Mouse (Mus musculus): ENCODE measurements around the gene 2010111I01Rik.
"Not testable (repeated sequence)": the region's sequence is repeated elsewhere in the genome, so short reads cannot be mapped to it uniquely, and the experiment has no call there.

Gene 2010111I01Rik

DNA sequence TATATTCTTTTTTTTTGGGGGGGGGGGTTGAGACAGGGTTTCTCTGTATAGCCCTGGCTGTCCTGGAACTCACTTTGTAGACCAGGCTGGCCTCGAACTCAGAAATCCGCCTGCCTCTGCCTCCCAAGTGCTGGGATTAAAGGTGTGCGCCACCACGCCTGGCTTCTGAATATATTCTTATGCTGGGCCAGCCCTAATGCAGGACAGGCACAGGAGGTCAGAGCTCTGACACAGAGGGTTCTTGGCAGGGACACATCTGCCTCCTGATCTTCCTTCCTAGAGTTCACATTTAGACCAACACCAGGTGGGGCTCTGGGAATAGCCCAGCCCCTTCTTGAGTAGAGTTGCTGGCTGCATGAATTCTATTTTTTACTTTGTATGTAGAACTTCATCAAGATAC is 350.4 kb downstream of the 2010111I01Rik start:
- DNase-seq (ENCODE audit: low spot score) = not testable (repeated sequence)

- DNase-seq (ENCODE audit: low spot score) = no peak
Measured at GRCm38 (mm10) chr13:63315777-63316176, 351.1 kb downstream of the 2010111I01Rik start.

- DNase-seq (ENCODE audit: low spot score) = no peak
Measured at GRCm38 (mm10) chr13:63316407-63316806, 351.7 kb downstream of the 2010111I01Rik start.

- DNase-seq (ENCODE audit: low spot score) = no peak
Measured at GRCm38 (mm10) chr13:63317681-63318104, 353.0 kb downstream of the 2010111I01Rik start.

DNA sequence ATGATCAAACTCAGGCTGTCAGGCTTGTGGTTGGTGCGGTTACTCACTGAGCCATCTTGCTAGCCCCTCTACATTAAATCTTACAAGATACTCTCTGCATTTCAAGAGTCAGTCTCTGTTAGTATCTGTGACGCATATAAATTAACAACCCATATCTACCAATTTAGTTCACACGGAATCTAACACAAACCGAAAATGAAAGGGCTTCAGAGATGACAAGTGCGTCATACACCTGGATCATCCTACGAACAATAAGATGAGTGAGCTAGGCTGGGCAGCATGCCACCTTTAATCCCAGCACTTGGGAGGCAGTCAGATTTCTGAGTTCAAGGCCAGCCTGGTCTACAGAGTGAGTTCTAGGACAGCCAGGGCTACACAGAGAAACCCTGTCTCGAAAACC is 355.1 kb downstream of the 2010111I01Rik start:
- DNase-seq (ENCODE audit: low spot score) = no peak

DNA sequence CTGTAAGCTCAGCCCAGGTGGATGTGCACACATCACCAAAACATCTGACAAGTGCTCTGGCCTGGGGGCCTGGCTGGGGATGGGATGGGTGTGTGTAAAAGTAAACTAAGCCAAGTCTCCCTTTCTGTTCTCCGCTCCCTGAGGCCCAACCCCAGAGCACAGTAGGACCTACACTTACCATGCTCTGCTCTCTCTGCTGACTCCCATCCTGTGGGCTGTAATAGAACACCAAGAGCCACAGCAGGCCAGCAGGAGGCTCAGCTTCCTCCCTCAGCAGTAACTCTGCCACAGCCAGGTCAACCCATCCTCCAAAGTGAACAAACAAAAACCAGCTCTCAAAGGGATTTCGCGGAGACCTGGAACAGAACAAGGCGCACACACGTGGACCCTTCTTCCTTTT is 357.0 kb downstream of the 2010111I01Rik start:
- DNase-seq (ENCODE audit: low spot score) = no peak

GRCm38 (mm10) chr13:63322756-63323155 is 358.1 kb downstream of the 2010111I01Rik start:
- no peak for DNase-seq (ENCODE audit: low spot score)

- no peak for DNase-seq (ENCODE audit: low spot score)
Measured at GRCm38 (mm10) chr13:63323286-63324075, 358.8 kb downstream of the 2010111I01Rik start.

DNA sequence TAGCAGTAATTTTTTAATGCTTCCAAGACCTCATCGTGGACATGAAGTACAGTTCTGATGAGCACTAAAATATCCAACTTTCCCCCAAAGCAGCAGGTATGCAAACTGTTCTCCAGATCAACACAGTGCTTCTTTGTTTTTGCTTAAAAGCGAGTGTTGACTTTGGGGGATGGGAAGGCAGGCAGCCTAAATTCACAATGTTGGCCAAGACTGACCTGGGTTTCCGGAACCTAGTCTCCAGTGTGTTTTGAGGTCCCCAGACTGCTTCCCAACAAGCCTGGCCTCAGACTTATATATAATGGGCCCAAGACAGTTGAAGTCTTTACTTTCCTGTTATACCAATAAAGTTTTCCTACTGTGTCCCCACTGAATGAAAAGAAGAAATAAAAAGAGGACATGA is 359.6 kb downstream of the 2010111I01Rik start:
- DNase-seq (ENCODE audit: low spot score) = no peak

GRCm38 (mm10) chr13:63324978-63325848 is 360.5 kb downstream of the 2010111I01Rik start:
- no peak for DNase-seq (ENCODE audit: low spot score)

DNA sequence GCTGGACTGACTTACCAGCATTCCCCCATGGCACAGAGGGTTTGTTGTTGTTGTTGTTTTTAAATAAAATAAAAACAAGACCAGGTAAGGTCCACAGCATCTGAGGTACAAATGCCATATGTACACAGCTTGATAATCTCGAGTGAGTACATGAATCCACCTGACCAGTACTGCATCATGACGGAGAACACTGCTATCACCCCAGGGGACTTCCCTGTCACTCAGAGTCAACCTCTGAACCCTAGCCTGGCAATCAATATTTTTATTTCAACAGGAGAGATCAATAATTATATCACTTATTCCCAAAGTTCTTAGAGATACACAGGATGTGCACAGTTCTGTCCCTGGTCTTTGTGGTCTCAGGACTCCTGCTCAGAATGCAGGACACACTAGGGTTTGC is 361.3 kb downstream of the 2010111I01Rik start:
- DNase-seq (ENCODE audit: low spot score) = no peak

GRCm38 (mm10) chr13:63330236-63330860 is 365.7 kb downstream of the 2010111I01Rik start:
- peak; percentile 70 for DNase-seq (ENCODE audit: low spot score)

GRCm38 (mm10) chr13:63331379-63331778 is 366.7 kb downstream of the 2010111I01Rik start:
- peak; percentile 85 for DNase-seq (ENCODE audit: low spot score)

DNA sequence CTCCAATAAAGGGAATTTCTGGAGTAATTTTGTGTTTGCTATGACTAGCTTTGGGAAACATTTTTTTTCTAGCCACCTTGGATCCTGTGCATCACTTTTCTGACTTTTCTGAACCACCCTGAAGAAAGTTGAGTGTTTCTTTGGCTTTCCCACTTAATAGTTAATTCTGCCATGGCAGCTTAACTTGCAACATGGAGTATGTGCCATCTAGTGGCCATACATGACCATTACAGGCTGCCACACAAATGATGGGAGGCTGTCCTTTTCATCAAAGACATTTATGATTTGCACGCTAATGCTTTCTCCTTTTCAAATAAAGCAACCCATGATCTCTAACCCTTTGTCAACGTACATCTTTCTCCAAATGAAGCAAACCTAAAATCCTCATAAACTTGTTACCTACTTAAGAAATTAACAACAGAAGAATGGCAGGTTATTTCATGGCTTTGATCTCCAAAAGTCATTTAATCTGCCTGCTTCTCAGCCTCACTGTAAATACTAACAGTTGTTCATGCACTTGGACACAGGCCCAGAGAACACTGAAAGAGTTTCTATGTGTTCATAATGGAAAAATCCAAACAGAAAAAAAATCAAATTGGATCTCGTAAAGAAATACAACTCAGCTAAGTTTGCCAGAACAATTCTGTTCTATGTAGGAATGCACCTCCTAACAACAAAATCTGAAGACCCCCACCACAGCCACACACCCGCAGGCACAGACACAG is 368.0 kb downstream of the 2010111I01Rik start:
- DNase-seq (ENCODE audit: low spot score) = peak; percentile 65

- DNase-seq (ENCODE audit: low spot score) = no peak
Measured at GRCm38 (mm10) chr13:63335421-63336134, 370.9 kb downstream of the 2010111I01Rik start.

GRCm38 (mm10) chr13:63336335-63336734 is 371.6 kb downstream of the 2010111I01Rik start:
- DNase-seq (ENCODE audit: low spot score) = peak; percentile 23

DNA sequence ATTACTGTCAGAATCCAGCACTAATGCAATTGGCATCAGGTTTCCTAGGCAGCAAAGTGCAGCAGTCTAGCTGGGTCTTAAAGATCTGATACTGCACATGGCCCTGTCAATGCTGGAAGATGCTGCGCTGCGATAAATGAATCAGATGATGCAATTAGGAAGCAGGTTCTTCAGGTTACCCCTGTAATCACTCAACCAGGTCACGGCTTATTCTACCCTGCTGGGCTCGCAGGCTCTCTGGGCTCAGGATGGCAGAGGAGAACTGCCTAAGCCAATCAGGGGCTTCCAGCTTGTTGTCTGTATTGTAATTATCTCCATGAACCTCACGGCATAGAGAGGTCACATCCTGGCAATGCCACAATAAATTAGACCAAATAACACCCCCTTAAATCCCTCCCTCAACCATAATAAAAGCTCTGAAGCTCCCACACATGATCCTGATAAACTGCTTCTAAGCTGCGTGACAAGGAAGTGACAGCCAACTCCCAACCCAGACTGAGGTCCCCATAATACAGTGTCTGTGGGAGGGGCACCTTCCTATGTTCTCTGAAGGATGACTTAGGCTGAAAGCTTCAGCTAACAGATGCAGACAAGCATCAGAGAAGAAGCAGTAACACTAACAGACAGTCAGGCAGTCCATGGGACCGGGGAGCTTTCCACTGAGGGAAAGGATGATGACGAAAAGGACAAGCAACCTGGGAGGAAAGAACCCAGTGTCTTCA is 372.7 kb downstream of the 2010111I01Rik start:
- DNase-seq (ENCODE audit: low spot score) = peak; percentile 29

GRCm38 (mm10) chr13:63339946-63340345 is 375.3 kb downstream of the 2010111I01Rik start:
- DNase-seq (ENCODE audit: low spot score) = no peak

DNA sequence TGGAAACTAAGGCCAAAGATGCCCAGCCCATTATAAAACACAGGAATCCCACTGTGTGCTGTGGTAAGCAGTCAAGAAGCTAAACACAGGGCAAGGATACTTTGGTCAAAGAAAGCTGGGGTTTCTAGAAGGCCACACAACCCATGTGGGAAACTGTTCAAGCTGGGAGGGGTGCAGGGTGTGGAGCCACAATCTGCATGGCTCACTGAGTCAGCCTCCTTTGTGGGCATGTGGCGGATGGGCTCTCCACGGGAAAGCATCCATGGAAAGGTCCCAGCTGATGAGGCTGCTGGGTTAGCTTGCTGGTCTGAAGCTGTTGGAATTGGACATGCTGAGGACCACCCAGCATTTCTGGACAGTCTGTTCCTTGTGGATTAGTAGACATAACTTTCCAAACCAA is 378.1 kb downstream of the 2010111I01Rik start:
- no peak for DNase-seq (ENCODE audit: low spot score)

DNA sequence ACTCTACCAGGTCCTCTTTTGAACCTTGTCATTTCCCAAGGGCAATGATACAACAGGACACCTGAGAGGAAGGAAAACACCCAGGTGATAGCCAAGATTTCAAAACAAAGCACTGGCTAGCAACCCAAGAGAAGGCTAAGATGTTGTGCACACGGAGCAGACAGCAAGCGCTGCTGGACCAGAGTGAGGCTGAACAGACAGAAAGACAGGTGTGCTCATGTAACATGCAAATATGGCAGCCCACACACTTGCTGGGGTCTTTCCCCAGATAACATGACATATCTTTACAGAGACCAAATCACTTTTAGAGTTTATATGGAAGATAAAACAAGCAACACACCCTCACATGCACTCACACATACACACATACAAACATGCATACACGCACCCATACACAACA is 379.8 kb downstream of the 2010111I01Rik start:
- DNase-seq (ENCODE audit: low spot score) = no peak
